Mouse (Mus musculus) cerebellum, postnatal 36 days (tissue): ENCODE data around the gene Fam117b.
A peak's percentile ranks its signal among the peaks of the same experiment; 100 is the strongest.

Source experiments
- DNase-seq, 2 experiments: peaks; one replicate each; pipeline ENCODE4 v3.0.0; 2021 to 2022; ENCODE audit warnings: mixed read lengths in 2 of 2

The Fam117b gene

DNA sequence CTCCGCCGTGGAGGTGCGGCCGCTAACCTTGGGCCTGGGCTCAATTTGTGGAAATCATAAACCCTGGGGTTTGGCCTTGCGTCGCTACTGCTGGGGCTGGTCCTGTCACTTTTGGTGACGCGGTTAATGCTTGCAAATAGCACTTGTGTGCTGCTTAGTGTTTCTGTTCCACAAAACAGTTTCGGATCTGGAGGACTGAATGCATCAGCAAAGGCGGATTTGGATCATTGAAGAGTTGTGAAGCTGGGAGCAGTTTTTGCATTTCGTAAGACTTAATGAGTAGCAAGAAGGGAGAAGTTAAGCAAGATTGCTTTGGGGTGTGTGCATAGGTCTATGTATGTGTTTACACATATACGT, 1.0 kb downstream of the Fam117b start:
- no peak for DNase-seq

DNA sequence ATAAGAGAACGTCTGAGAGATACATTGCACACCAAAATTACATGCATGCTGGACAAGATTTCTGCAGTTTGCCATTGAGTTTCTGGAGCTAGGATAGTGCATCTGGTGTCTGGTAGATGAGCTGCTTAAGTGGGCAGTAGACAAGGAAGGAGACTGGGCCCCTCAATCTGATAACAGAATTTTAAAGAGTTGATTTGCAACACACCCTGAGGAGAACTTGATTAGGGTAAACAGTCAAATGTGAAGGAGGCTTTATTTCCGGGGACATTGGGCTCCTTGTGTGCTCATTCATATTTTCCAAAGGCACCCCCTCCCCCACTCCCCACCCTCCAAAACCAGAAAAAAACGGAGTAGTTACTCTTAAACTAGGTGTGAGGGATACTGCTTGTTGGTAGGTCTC, 2.0 kb downstream of the Fam117b start:
- no peak for DNase-seq

DNA sequence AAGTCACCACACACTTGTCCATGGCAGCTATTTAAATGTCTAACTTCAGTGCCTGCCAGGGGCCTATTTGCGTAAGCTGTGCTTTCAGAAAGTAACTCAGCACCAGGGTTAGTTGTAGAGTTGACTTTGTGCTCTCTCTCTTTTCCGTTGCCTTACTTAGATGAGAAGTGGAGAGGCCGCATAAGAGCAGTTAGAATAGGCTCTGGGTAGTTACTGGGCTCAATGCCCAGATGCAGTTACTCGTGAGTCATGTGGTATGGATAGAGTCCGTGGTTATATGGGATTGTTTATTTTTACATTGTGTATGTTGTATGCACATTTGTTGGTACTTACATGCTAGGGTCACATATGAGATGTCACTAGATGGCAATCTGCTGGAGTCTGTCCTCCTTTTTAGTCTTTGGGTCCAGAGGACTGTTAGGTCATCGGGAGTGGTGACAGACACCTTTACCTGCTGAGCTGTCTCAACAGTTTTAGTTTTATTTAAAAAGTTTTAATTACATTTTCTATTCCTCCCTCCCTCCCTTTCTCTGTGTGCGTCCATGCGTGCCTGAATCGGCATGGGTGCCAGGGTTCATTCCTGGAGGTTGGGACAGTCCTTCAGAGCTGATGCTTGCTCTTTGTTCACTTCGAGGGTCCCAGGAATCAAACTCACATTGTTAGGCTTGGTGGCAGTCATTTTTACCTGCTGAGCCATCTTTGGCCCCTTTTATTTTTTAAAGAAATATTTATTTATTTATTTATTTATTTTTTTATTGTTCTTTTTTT, 3.2 kb downstream of the Fam117b start:
- DNase-seq: no peak

DNA sequence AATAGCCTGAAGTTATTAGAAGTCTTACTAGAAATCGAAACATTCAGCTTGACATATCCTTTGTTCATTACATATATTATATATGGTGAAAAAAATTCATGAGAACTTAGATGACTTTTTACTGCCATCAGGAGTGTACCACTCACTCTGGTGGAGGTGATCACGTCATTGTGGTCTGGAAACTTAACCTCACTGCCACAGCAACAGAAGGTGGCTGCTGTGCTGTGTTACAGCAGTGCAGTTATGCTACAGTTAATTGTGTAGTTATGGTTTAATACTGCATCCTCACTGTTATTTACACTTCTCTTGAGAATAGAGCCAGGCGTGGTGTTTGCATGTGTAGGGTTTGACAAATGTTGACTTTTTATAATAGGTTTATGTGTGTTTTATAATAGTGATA, 4.6 kb downstream of the Fam117b start:
- no peak for DNase-seq

DNA sequence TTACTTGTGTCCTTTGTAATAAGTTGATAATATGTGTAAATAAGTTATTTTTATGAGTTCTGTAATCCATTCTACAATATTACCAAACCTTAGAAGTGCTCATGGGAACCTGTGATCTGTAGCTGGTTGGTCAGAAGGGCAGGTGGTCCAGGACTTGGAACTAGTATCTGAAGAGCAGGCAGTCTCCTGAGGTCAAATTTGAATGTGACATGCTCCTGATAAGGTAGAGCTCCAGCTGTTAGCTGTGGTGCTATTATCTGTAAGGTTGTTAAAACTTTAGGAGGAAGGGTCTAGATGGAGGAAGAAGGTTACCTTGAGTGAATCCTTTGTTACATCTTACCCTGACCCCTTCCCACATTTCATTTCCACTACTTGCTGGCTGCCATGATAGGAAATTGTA, 5.3 kb downstream of the Fam117b start:
- no peak for DNase-seq

DNA sequence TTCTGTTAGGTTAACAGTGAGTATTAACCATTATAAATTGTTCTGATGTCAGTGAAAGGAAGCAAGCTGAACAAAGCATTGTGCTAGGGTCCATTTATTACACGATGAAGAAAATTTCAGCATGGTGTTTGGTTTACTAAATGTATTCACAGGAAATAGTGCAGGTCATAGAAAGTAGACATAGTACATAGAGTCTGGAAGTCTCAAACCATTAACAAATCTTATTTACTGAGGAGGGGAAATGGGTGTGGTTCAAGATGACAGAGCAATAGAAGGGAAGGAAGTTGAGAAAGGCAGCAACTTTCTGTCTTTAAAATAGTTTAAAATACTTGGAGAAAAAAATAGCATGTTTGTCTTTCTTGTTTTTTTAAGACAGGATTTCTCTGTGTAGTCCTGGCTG, 10.4 kb downstream of the Fam117b start:
- DNase-seq: no peak

DNA sequence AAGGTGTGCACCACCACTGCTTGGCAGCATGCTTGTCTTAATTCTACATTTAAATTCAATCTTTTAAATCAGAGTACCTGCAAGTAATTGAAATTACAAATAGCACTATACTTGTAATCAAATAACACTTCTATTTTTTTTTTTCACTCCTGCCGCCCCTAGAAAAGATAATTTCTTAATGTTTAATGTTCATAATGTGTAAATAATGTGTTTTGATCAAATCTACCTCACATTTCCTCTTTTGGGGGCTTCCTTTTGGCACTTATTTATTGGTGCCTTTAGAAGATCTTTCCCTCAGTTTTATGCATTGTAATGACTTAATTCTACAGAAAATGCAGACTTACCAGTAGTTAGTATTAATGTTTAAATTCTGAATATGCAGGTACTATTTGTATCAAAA, 10.9 kb downstream of the Fam117b start:
- no peak for DNase-seq

DNA sequence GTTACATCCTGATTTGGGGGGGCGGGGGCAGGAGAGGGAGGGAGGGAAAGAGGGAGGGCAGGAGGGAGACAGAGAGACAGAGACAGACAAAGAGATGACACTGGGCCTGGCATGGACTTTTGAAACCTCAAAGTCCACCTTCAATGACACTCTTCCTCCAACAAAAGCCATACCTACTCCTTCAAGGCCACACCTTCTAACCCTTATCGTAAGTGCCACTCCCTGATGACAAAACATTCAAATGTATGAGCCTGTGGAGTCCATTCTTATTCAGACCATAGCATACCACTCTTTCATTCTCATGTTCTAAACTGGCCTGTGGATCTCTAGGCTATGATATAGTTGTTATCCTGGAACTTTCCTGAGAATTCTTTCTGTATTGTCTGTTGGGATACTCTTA, 11.6 kb downstream of the Fam117b start:
- no peak for DNase-seq

DNA sequence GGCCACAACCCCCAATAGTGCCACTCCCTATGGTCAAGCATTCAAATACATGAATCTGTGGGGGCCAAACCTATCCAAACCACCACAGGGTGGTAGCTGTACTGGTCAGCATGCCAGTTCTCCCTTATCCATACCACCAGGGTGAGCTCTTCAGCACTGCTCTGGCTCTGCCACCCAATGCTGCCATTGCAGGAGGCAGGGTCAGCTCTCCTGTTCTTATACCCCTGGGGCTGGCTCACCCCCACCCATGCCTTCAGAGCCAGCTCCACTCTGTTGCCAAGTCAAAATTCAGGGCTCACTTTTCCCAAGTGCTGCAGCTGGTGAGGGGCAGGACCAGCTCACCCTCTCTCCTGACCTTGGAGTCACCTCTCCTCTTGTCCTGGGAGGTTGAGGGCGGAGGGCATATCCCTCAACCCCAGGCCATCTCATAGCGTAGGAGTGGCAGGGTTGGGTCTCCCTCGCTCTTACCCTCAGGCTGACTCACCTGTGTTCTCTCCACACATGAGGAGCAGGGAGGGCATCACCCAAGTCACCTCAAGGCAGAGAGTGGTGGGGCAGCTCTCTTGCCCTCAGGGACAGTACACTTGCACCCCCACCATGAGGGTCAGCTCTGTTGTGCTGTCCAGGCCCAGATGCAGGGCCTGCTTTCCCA, 13.3 kb downstream of the Fam117b start:
- no peak for DNase-seq

DNA sequence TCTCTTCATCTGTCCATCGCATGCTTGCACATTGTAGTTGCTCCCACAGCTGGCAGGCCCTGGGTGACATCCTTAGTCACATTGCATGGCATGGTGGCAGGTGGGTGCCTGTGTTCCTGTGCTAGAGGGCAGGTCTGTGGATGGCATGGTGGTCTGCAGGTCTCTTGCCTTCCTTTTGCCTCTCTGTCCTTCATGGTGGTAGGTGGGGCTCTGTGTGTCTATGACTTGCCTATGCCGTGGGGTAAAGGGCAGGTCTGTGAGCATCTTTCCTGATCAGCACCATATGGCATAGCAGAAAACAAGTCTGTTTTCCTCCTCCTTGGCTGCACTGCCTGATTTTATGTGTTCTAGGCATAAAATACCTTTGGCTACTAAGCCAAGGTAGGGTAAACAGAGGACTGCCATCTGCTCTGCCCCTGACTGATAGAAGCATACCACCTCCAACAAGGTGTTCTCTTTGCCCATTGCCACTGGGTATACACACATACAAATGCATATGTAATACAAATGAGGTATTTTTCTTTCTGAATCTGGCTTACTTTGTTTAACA, 14.4 kb downstream of the Fam117b start:
- peak; percentile 33 to 55 for DNase-seq

DNA sequence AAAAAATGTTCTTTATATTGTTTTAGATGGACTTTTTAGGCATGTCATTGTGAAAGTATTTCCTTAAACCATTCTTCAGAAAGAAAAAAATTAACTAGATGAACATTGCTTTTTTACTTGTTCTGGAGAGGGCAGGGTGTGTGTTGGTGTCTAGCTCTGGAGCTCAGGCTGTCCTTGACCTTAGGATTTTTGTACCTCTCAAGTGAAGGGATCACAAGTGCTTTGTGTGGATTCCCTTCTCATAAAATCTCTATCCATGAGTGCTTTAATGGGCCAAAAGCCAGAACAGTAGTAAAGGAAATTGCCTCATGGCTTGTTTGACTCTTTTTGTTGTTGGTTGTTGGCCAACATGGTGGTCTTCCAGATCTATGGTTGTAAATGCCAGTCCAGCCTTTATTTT, 18.1 kb downstream of the Fam117b start:
- no peak for DNase-seq

DNA sequence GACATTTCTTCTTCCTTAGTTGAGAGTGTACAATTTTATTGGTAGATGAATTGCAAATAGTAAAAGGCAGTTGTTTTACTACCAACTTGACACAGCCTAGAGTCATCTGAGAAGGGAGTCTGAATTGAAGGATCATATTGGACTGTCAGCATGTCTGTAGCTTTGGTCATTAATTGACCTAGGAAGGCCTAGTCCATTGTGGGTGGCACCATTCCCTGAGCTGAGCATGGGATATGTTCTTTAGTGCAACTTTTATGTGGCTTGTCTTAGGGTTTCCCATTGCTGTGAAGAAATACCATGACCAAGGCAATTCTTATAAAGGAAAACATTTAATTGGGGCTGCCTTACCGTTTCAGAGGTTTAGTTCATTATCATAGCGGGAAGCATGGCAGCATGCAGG, 20.2 kb downstream of the Fam117b start:
- DNase-seq: no peak

DNA sequence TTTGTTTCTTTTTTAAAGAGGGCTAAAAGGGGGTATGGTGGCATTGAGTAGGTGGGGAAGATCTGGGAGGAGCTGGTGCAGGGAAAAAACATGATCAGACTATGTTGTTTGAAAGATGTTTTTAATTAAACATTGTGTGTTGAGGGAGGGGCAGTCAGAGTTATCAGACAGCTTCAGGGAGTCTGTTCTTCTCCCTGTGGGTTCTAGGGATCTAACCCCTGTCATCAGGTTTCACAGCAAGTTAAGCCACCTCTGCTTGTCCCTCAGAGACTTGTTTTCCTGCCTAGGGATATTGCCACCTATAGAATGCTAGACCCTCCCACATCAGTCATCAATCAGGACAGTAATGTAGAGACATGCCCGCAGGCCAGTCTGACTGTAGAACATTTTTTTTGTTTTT, 28.3 kb downstream of the Fam117b start:
- DNase-seq: no peak

DNA sequence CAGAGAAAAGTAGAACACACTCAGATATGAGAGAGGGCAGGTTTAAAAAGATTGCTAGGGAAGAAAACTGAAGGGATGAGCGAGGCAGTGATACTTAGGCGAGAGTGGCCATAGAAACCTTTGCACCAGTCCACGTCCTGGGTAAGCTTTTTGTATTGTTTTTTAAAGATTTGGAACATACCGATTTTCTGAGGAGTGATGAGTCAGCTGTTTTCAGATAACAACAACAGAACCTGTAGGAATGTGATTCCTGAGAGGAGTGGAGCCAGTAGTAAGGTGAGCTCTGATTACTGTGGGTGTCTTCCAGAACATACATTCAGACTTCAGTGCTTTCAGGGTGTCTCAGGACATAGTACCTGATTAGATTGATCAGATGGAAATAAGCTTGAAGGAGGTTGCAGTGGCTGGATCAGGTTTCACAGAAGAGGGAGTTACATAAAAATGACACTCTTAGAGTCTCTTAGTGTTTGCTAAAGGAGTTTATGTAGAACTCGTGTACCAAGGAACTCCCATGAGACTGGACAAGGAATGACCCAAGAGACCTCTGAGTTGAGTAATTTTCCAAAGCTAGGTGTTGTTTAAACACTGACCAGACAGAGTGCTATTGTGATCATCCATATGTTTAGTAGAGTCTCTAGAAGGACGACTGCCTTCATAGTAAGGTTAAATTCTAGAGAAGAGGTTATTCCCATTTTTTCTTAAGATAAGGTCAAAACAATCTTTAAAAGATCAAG, 29.4 kb downstream of the Fam117b start:
- DNase-seq: no peak

DNA sequence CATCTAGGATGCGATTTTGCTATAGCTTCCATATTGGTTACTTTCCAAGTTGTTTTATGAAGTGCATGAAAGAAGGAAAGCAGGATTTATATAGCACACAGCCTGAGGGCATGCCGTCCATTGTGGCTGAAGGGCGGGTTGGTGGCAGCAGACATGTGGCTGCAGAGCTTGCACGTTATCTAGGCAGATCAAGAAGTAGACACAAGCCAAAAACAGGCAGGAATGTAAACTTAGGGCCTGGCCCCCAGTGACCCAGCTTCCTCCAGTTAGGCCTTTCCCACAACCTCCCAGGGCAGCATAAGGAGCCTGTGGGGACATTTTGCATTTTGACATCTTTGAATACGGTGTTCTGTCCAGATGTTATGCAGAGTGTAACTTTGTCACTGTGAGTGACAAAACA, 31.0 kb downstream of the Fam117b start:
- no peak for DNase-seq

DNA sequence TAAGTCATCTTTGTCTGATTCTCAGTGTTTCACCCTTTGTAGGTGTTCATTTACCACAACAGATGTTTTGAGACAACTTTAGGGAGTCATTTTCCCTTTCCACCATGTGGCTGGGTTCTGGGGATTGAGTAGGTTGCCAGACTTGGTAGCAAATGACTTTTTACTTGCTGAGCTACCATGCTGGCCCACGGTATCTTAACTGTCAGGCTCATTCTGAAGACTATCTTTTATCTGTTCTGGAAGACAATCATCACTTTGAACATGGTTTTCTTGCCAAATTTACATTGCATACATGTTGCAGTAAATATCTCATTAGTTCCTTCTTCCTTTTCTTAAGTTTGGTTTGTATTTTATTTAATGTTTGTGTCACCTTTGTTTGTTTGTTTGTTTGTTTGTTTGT, 33.2 kb downstream of the Fam117b start:
- no peak for DNase-seq

DNA sequence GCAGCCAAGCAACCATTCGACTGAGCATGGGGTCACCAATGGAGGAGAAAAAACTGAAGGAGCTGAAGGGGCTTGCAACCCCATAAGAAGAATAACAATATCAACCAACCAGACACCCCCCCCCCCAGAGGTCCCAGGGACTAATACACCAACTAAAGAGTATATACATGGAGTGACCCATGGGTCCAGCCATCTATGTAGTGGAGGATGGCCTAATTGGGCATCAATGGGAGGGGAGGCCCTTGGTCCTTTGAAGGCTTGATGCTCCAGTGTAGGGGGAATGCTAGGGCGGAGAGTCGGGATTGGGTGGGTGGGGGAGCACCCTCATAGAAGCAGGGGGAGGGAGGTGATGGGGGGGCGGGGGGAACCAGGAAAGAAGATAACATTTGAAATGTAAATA, 34.7 kb downstream of the Fam117b start:
- no peak for DNase-seq

DNA sequence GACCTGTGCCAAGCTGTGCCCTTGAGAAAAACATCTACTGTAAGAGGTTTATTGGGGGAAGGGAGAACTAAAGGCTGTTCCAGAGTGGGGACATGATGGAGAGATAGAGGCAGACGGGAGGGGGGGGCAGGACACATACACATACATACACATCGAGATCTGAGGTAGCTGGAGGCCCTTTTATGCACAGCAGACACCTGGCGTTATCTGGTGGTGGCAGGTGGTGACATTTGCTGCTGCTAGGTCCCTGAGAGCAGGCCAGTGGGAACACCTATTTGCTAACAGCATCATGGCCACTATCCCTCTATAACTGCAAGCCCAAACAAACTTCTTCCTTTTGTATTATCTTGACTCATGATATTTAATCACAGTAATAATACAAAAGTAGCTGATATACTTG, 44.4 kb downstream of the Fam117b start:
- DNase-seq: peak; percentile 47 to 58

DNA sequence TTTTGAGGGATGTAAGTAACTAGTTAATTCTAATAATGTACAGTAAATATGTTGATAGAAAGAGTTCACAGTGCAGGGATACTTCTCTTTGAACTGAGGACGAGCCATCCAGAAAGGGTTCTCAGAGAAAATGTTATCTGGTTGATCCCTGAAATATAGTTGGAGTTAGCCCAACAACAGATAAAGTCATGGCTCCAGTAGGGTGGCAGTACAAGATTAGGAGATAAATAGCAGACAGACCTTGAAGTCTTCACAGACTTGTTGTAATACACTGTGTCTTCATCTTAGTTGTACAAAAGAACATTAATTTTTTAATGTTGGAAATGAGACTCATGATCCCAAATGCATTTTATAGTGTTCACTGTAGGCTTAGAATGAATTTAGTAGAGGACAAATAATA, 47.1 kb downstream of the Fam117b start:
- DNase-seq: no peak

DNA sequence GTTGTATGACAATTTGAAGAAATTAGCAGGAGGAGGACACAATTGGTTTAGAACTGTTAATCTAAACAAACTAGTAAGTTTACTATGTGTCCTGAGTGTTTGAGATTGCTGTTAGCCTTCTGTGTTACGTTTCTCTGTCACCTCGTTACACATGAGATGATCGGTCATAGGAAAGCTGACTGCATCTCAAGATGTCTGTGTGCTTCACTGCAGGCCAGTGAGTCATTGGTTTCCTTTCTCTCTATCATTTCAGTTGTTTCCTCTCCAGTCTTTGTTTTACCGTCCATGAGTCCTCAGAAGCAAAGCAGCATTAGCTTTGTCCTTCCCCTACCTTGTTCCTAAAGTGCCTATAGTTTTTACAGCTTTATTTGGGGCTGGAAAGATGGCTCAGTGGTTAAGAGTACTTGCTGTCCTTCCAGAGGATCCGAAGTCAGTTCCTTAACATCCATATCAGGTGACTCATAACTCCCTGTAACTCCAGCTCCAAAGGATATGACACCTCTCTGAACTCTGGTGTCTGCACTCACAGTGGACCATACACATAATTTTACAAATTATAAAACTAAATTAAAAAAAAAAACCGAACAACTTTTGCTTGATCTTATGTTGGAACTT, 53.5 kb downstream of the Fam117b start:
- no peak for DNase-seq

DNA sequence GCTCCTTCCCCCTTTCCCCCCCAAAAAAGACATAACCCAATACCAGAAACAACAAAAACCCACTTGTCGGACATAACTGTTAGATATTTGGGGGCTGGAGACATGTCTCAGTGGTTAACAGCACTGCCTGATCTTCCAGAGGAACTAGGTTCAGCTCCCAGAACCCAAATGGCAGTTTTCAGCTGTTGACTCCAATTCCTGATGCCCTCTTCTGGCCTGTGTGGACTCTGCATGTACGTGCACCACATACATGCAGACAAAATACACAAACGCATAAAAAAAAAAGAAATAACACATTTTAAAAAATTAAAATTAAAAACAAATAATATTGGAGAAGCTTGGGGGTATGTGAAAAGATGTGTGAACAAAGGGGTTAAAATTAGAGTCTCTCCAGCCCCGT, 54.5 kb downstream of the Fam117b start:
- peak; percentile 42 to 47 for DNase-seq

DNA sequence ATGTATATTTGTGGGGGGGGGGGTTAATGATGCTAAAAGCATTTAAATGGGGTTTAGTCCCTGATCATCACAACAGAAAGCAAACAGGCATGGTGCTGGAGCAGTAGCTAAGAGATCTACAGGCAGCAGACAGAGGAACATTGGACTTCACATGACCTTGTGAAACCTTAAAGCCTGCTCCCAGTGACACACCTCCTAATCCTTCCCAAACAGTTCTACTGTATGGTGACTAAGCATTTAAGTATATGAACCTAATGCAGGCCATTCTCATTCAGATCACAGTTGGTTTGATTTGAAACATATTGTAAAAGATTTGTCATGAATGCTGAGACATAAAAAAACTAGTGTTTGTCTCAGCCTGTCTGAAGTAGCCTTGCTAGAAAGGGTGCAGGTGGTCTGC, 73.8 kb downstream of the Fam117b start:
- no peak for DNase-seq

DNA sequence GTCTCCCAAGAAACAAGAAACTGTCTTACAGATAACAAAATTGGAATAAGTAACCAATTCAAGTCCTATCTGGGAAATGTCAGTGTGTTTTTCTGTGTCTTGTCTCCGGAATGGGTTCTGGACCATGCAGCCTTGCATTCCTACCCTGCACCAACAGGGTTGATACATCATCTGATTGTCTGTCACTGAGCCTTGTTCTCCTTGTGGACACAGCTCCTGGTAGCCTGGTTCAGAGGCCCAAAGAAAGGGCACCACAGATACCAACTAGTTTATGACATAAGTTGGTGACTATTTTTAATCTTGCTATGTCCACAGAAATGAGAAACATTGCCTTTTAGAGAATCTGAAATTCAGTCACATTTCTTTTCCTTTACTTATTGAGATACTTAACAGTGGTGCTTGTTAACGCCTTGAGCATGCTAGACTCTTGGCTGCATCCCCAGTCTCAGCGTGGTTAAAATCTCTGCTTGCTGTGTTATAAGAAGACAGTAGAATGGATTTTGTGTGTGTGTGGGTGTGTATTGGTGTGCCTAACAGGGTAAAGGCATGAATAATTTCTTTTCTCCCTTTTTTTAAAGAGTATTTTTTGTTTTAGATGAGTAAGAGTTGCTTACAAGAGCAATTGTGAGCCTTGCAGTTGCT, 74.7 kb downstream of the Fam117b start:
- DNase-seq: no peak
